Mouse (Mus musculus) 3134 (cell line): ENCODE data around the gene Cyp2s1.
A peak's percentile ranks its signal among the peaks of the same experiment; 100 is the strongest.

Source experiments
- DNase-seq: peaks from one replicate; pipeline ENCODE4 v3.0.0-alpha.2; 2011; ENCODE audit warnings: low spot score; ENCODE audit not compliant: insufficient read length; ENCODE audit errors: extremely low read depth

Cyp2s1 gene

GRCm38 (mm10) chr7:25812195-25812594, 4.5 kb downstream of the Cyp2s1 start:
- DNase-seq = no peak

- DNase-seq = no peak
Observed at GRCm38 (mm10) chr7:25811716-25812115, 5.0 kb downstream of the Cyp2s1 start.

GRCm38 (mm10) chr7:25805631-25806343, 10.9 kb downstream of the Cyp2s1 start:
- peak; percentile 58 for DNase-seq

GRCm38 (mm10) chr7:25804792-25805191, 11.9 kb downstream of the Cyp2s1 start:
- no peak for DNase-seq

- no peak for DNase-seq
Observed at GRCm38 (mm10) chr7:25803460-25803859, 13.3 kb downstream of the Cyp2s1 start.

GRCm38 (mm10) chr7:25802241-25803125, 14.2 kb downstream of the Cyp2s1 start:
- DNase-seq = no peak

- no peak for DNase-seq
Observed at GRCm38 (mm10) chr7:25801031-25801430, 15.7 kb downstream of the Cyp2s1 start.

- DNase-seq = no peak
Observed at GRCm38 (mm10) chr7:25799369-25799768, 17.3 kb downstream of the Cyp2s1 start.

- DNase-seq = no peak
Observed at GRCm38 (mm10) chr7:25798540-25798939, 18.2 kb downstream of the Cyp2s1 start.

- no peak for DNase-seq
Observed at GRCm38 (mm10) chr7:25794775-25795174, 21.9 kb downstream of the Cyp2s1 start.

- no peak for DNase-seq
Observed at GRCm38 (mm10) chr7:25793679-25794078, 23.0 kb downstream of the Cyp2s1 start.

GRCm38 (mm10) chr7:25792966-25793365, 23.7 kb downstream of the Cyp2s1 start:
- DNase-seq = peak; percentile 56

- peak; percentile 57 for DNase-seq
Observed at GRCm38 (mm10) chr7:25790615-25791014, 26.1 kb downstream of the Cyp2s1 start.

GRCm38 (mm10) chr7:25789129-25789440, 27.6 kb downstream of the Cyp2s1 start:
- DNase-seq = no peak

GRCm38 (mm10) chr7:25788220-25789128, 28.2 kb downstream of the Cyp2s1 start, which contains the start of gene Axl:
Gene Axl (minus strand): TSS chr7:25788705.
- peak; percentile 90 for DNase-seq

GRCm38 (mm10) chr7:25787456-25788219, 29.1 kb downstream of the Cyp2s1 start:
- peak; percentile 77 for DNase-seq

GRCm38 (mm10) chr7:25786974-25787373, 29.7 kb downstream of the Cyp2s1 start:
- no peak for DNase-seq

GRCm38 (mm10) chr7:25785752-25786151, 31.0 kb downstream of the Cyp2s1 start:
- no peak for DNase-seq

- DNase-seq = no peak
Observed at GRCm38 (mm10) chr7:25784808-25785207, 31.9 kb downstream of the Cyp2s1 start.

- peak; percentile 53 for DNase-seq
Observed at GRCm38 (mm10) chr7:25783746-25784145, 33.0 kb downstream of the Cyp2s1 start.
